Mouse (Mus musculus): ENCODE measurements at regions not wholly inside any gene's neighbourhood (a gene's known extent, or its start where the extent isn't known, plus 50 kb on each side); places are given as distances from the start of the nearest gene placed in this dataset.

DNA sequence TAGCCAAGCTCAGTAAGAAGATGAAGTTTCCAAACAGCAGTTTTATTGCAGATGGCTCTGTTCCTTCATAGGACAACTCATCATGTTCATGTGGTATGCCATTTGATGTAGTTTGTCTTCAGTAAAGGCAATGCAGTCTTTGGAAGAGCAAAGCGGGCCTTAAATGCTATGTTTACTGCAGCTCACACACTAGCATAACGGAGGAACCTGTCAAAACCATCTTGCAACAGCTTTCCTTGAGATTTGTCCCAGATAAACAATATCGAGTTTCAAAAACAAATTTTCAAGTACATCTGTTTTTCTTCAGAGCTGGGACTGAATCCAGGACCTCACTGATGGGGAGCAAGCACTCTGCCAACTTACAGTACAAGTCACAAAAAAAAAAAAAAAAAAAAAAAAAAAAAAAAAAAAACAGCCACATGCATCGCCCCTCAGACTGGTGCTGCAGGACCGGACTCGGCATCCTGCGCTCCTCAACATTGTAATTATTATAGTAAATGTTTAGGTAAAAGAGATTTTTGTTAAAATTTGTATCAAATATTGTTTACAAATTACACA is 1023.4 kb upstream of the Lingo2 start:
- DNase-seq, result peak; percentile 16
